Mouse (Mus musculus): ENCODE measurements at regions not wholly inside any gene's neighbourhood (a gene's known extent, or its start where the extent isn't known, plus 50 kb on each side); places are given as distances from the start of the nearest gene placed in this dataset.

DNA sequence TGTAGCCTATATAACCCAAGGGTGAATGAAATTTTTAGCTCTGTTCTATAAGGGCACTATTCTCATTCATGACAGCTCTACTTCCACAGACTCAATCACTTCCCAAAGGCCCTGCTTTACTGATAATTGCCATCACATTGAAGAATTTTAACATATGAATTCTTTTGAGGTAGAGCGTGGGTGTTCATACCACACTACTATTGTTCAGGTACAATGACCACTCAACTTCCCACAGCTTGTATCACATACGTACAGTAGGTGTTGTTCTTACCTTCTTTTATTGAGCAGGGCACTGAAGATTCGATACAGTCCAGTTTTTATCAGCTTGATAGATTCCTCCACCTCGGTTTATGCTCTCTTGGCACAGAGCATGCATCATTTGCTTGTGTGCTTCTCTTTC, 111.1 kb upstream of the Jag1 start:
- H3K4me3 ChIP-seq (ENCODE audit: insufficient read depth, low read length) = no peak overlapping the region
- no peak overlapping the region for H3K27ac ChIP-seq (ENCODE audit: insufficient read depth, low read length)
- TF ChIP-seq CTCF (IDR thresholded peaks at IDR 0.05; ENCODE audit: borderline replicate concordance, insufficient read depth, low read length) (no peak), POLR2A (IDR thresholded peaks at IDR 0.05; ENCODE audit: low read depth, low read length) (no peak)
- H3K4me1 ChIP-seq (ENCODE audit: control insufficient read depth, insufficient read depth, low read length) = peaks cover 8% of the 10 kb centered on the region

- Histone ChIP-seq H3K4me1 (ENCODE audit: control insufficient read depth, insufficient read depth, low read length) (peaks cover 8% of the 10 kb centered on the region), H3K4me3 (ENCODE audit: insufficient read depth, low read length) (no peak overlapping the region), H3K27ac (ENCODE audit: insufficient read depth, low read length) (no peak overlapping the region)
- no peak for TF ChIP-seq CTCF (IDR thresholded peaks at IDR 0.05; ENCODE audit: borderline replicate concordance, insufficient read depth, low read length)
Observed at GRCm38 (mm10) chr2:137224702-137225552, 108.5 kb upstream of the Jag1 start.

DNA sequence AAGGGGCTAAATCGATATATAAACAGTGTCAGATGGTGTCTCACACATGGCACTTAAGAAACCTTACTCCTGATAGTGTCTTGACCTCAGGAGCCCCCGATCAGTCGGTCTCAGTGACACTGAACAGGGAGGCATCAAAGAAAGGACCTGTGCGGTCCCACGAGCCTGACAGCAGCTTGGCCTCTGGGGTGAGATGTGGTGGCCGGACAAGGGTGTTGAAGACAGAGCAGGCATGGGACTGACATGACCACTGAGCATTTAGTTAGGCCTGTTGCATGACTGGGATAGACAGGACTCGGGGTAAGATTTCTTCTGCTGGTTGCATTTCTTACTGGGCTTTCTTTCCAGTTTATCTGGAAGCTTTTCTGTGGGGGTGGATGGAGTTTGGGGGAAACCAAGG, 99.3 kb upstream of the Jag1 start:
- H3K27ac ChIP-seq (ENCODE audit: insufficient read depth, low read length) = no peak overlapping the region
- no peak overlapping the region for H3K4me3 ChIP-seq (ENCODE audit: insufficient read depth, low read length)
- H3K4me1 ChIP-seq (ENCODE audit: control insufficient read depth, insufficient read depth, low read length) = no peaks in the 10 kb centered on the region
- no peak for TF ChIP-seq POLR2A (IDR thresholded peaks at IDR 0.05; ENCODE audit: low read depth, low read length)
- no peak for TF ChIP-seq CTCF (IDR thresholded peaks at IDR 0.05; ENCODE audit: borderline replicate concordance, insufficient read depth, low read length)

DNA sequence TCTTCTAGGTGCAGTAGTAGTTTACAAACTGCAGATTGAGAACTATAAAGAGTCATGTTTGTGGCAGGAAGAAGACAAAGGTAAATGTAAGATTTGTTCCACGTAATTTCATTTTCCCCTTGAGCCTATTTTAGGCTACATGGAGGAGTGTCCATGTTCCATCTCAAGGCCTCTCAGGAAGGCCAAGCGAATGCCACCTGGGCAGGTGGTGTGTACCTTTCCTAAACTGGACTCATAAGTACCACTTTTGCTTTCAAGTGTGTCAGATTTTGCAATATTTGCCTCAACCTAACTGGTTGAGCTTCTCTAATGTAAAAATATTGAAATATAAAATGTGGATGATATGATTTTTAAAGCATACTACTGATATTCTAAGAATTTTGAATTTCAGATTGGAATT, 91.4 kb upstream of the Jag1 start:
- Histone ChIP-seq H3K27ac (ENCODE audit: insufficient read depth, low read length) (no peak overlapping the region), H3K4me1 (ENCODE audit: control insufficient read depth, insufficient read depth, low read length) (no peaks in the 10 kb centered on the region; the same call in 1 of the 2 replicates), H3K4me3 (ENCODE audit: insufficient read depth, low read length) (no peak overlapping the region)
- no peak for TF ChIP-seq POLR2A (IDR thresholded peaks at IDR 0.05; ENCODE audit: low read depth, low read length)
- TF ChIP-seq CTCF (IDR thresholded peaks at IDR 0.05; ENCODE audit: borderline replicate concordance, insufficient read depth, low read length) = no peak

DNA sequence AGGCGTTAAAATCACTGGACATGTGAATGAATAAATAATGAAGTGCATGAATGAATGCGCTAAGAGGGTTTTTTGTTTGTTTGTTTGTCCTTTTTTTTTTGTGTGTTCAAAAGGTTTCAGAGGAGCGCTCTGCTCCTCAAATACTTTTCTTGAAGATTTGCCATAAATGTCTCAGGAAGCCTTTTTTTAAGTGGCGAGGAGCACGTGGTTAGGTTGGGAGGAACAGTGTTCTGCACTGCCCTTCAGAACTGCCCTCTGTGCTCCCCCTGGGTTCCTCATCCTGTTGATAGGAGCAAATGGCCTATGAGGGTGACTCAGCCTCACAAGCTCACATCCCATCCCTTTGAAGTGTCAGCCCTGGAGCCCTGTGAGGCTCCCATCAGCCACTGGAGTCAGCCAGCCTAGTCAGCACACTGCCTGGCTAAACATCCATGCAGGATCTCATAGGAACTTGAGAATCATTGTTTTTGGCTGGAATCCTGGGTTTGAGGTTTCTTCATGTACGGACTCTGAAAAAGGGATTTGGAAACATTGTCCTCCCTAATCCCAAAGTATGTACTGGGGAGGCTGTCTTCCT, 87.9 kb upstream of the Jag1 start:
- Histone ChIP-seq H3K27ac (ENCODE audit: insufficient read depth, low read length) (peak overlapping the region; percentile 83), H3K4me3 (ENCODE audit: insufficient read depth, low read length) (no peak overlapping the region), H3K4me1 (ENCODE audit: control insufficient read depth, insufficient read depth, low read length) (no peaks in the 10 kb centered on the region; the same call in 1 of the 2 replicates)
- TF ChIP-seq POLR2A (IDR thresholded peaks at IDR 0.05; ENCODE audit: low read depth, low read length) (no peak), CTCF (IDR thresholded peaks at IDR 0.05; ENCODE audit: borderline replicate concordance, insufficient read depth, low read length) (no peak)

DNA sequence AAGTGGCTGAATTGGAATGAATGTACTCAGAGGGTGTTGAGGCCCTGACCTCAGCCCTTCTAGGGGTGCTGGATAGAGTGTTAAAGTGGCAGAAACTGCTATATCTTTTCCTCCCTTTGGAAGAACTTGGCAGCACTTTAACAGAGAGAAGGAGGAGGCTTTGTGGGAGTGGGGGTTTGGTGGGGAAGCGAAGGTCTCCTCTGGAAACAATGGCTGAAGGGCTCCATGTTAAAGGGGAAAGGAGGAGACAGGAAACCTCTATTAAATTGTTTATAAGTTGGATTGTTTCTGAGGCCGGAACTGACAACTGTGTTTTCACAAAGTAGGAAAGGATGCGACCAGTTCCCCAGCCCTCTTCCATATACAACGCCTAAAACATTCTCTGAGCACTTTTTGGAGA, 83.7 kb upstream of the Jag1 start:
- TF ChIP-seq POLR2A (IDR thresholded peaks at IDR 0.05; ENCODE audit: low read depth, low read length) (no peak), CTCF (IDR thresholded peaks at IDR 0.05; ENCODE audit: borderline replicate concordance, insufficient read depth, low read length) (no peak)
- H3K27ac ChIP-seq (ENCODE audit: insufficient read depth, low read length) = no peak overlapping the region
- H3K4me1 ChIP-seq (ENCODE audit: control insufficient read depth, insufficient read depth, low read length) = no peaks in the 10 kb centered on the region; the same call in 1 of the 2 replicates
- H3K4me3 ChIP-seq (ENCODE audit: insufficient read depth, low read length) = no peak overlapping the region

DNA sequence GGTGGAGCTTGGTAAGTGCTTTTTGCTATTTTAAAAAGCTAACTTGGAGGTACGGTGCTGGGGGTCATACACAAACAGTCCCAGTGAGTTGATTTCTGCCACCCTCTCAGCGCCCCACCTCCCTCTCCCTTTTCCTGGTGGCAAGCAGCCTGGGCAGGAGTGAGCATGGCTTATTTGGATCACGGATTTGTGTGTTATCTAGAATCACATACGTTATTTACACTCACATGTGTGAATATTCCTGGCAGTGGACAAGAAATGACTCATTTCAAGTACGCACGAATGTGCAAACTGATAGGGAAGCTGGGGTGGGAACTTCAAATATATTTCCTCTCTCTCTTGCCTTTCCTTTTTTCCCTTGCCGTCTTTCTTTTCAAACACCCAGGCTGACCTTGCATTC, 75.7 kb upstream of the Jag1 start:
- H3K4me3 ChIP-seq (ENCODE audit: insufficient read depth, low read length) = no peak overlapping the region
- TF ChIP-seq POLR2A (IDR thresholded peaks at IDR 0.05; ENCODE audit: low read depth, low read length) = no peak
- no peak for TF ChIP-seq CTCF (IDR thresholded peaks at IDR 0.05; ENCODE audit: borderline replicate concordance, insufficient read depth, low read length)
- H3K27ac ChIP-seq (ENCODE audit: insufficient read depth, low read length) = no peak overlapping the region
- no peaks in the 10 kb centered on the region for H3K4me1 ChIP-seq (ENCODE audit: control insufficient read depth, insufficient read depth, low read length)

DNA sequence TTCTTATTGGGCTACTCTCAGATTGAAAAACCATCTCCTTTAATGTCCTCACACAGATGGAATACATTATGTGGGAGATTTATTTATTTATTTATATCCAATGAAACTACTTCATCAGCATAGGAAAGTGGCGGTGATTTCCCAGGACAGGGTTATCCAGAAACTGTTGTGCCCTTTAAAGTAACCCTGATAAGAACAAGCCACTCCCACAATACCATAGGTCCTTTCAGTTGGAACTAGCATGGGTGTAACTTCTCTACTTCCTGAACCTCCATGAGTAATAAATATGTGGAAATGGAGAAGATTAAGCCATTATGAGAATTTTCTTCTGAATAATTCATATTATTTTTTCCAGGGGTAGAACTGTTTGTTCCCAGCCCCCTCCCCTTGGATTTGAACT, 52.7 kb upstream of the Jag1 start:
- TF ChIP-seq POLR2A (IDR thresholded peaks at IDR 0.05; ENCODE audit: low read depth, low read length) = no peak
- TF ChIP-seq CTCF (IDR thresholded peaks at IDR 0.05; ENCODE audit: borderline replicate concordance, insufficient read depth, low read length) = no peak
- Histone ChIP-seq H3K4me1 (ENCODE audit: control insufficient read depth, insufficient read depth, low read length) (no peaks in the 10 kb centered on the region), H3K4me3 (ENCODE audit: insufficient read depth, low read length) (no peak overlapping the region), H3K27ac (ENCODE audit: insufficient read depth, low read length) (no peak overlapping the region)

GRCm38 (mm10) chr2:137168626-137169025, 52.2 kb upstream of the Jag1 start:
- H3K4me1 ChIP-seq (ENCODE audit: control insufficient read depth, insufficient read depth, low read length) = no peaks in the 10 kb centered on the region
- no peak overlapping the region for H3K27ac ChIP-seq (ENCODE audit: insufficient read depth, low read length)
- no peak overlapping the region for H3K4me3 ChIP-seq (ENCODE audit: insufficient read depth, low read length)
- TF ChIP-seq POLR2A (IDR thresholded peaks at IDR 0.05; ENCODE audit: low read depth, low read length) (no peak), CTCF (IDR thresholded peaks at IDR 0.05; ENCODE audit: borderline replicate concordance, insufficient read depth, low read length) (no peak)

All from embryonic fibroblast, embryonic 13.5 days (primary cell).